Mouse (Mus musculus) induced T-regulatory cell, adult 2 months (primary cell): ENCODE results near the gene Hsp90ab1.

Source experiments
- DNase-seq: peaks from one replicate; pipeline ENCODE4 v3.0.0-alpha.2; 2012; ENCODE audit warnings: low read depth

Hsp90ab1 gene

GRCm38 (mm10) chr17:45580958-45581477 lies 7.9 kb upstream of the Hsp90ab1 start:
- no peak for DNase-seq

GRCm38 (mm10) chr17:45579554-45579953 lies 6.5 kb upstream of the Hsp90ab1 start:
- no peak for DNase-seq

- DNase-seq = peak; percentile 78
These were observed 5.8 kb upstream of the Hsp90ab1 start for GRCm38 (mm10) chr17:45578843-45579242.

- no peak for DNase-seq
These were observed 5.2 kb upstream of the Hsp90ab1 start for GRCm38 (mm10) chr17:45578242-45578641.

GRCm38 (mm10) chr17:45575123-45575897 lies 2.2 kb upstream of the Hsp90ab1 start:
- DNase-seq = peak; percentile 22

GRCm38 (mm10) chr17:45574129-45574761 lies 1.2 kb upstream of the Hsp90ab1 start:
- DNase-seq = peak; percentile 84

- DNase-seq = peak; percentile 96
These were observed 681 bp upstream of the Hsp90ab1 start for GRCm38 (mm10) chr17:45573780-45574123.

- DNase-seq = peak; percentile 86
These were observed 676 bp downstream of the Hsp90ab1 start for GRCm38 (mm10) chr17:45572103-45573086.

GRCm38 (mm10) chr17:45569999-45570398 lies 3.1 kb downstream of the Hsp90ab1 start:
- peak; percentile 49 for DNase-seq

- DNase-seq = peak; percentile 23
These were observed 4.1 kb downstream of the Hsp90ab1 start for GRCm38 (mm10) chr17:45568990-45569389.

GRCm38 (mm10) chr17:45567162-45567601 lies 5.9 kb downstream of the Hsp90ab1 start:
- DNase-seq = no peak

- DNase-seq = peak; percentile 45
These were observed 6.5 kb downstream of the Hsp90ab1 start for GRCm38 (mm10) chr17:45566360-45567161.

GRCm38 (mm10) chr17:45566031-45566359 lies 7.1 kb downstream of the Hsp90ab1 start:
- no peak for DNase-seq

- peak; percentile 39 for DNase-seq
These were observed 8.0 kb downstream of the Hsp90ab1 start for GRCm38 (mm10) chr17:45565103-45565502.

- peak; percentile 64 for DNase-seq
These were observed 8.5 kb downstream of the Hsp90ab1 start for GRCm38 (mm10) chr17:45564531-45565084.

GRCm38 (mm10) chr17:45563655-45564530 lies 9.2 kb downstream of the Hsp90ab1 start, which contains the start of gene Slc35b2:
Gene Slc35b2 (plus strand): TSS chr17:45563874.
- DNase-seq = peak; percentile 92

- no peak for DNase-seq
These were observed 9.9 kb downstream of the Hsp90ab1 start for GRCm38 (mm10) chr17:45563216-45563615.

- no peak for DNase-seq
These were observed 13.1 kb downstream of the Hsp90ab1 start for GRCm38 (mm10) chr17:45559732-45560525.
